Mouse (Mus musculus): ENCODE data around the gene Cox6b1. TPM values are rescaled to one million over a fixed set of nuclear protein-coding genes. Genes with fewer than 3 reads are reported as not detected.

Gene Cox6b1
- polyA plus RNA-seq, 1 experiment from 2014 or later = 961 TPM

GRCm38 (mm10) chr7:30599933-30600353 lies 26.0 kb downstream of the Cox6b1 start:
- Histone ChIP-seq H3K27ac (ENCODE audit: low read depth, low read length) (no peak overlapping the region), H3K4me3 (ENCODE audit: low read length) (no peak overlapping the region), H3K4me2 (replicated peaks; ENCODE audit: low read depth, low read length) (no peak overlapping the region), H3K9me3 (ENCODE audit: control insufficient read depth, low read length) (no peaks in the 10 kb centered on the region), H3K27me3 (ENCODE audit: control insufficient read depth, insufficient read depth, low read length) (no peaks in the 10 kb centered on the region), H3K36me3 (ENCODE audit: control insufficient read depth, insufficient read depth, low read length) (no peaks in the 10 kb centered on the region), H3K4me1 (ENCODE audit: control insufficient read depth, insufficient read depth, low read length) (0 out of 2 replicates have a peak, but pooled peaks cover 3% of the 10 kb centered on the region), H3K9ac (ENCODE audit: low read depth, low read length) (no peak overlapping the region)
- peak; percentile 95 for ATAC-seq (ENCODE audit: low FRiP score, low TSS enrichment)
- WGBS = 2% methylated on average over 16 of the region's 16 CpGs

- H3K4me2 ChIP-seq (replicated peaks; ENCODE audit: low read depth, low read length) = no peak within 1 kb of the TSS
- no peaks in the 10 kb centered on the region for H3K9me3 ChIP-seq (ENCODE audit: control insufficient read depth, low read length)
- no peak within 1 kb of the TSS for H3K4me3 ChIP-seq (ENCODE audit: low read length)
- no peak within 1 kb of the TSS for H3K27ac ChIP-seq (ENCODE audit: low read depth, low read length)
- no peak for ATAC-seq (ENCODE audit: low FRiP score, low TSS enrichment)
- H3K36me3 ChIP-seq (ENCODE audit: control insufficient read depth, insufficient read depth, low read length) = no peaks in the 10 kb centered on the region
- no peaks in the 10 kb centered on the region for H3K27me3 ChIP-seq (ENCODE audit: control insufficient read depth, insufficient read depth, low read length)
- 0 out of 2 replicates have a peak, but pooled peaks cover 2% of the 10 kb centered on the region for H3K4me1 ChIP-seq (ENCODE audit: control insufficient read depth, insufficient read depth, low read length)
- H3K9ac ChIP-seq (ENCODE audit: low read depth, low read length) = no peak within 1 kb of the TSS
- WGBS = 91% methylated on average over 12 of the region's 12 CpGs
Measured at GRCm38 (mm10) chr7:30598786-30599185, 27.2 kb downstream of the Cox6b1 start, which contains the start of gene Zbtb32. Gene Zbtb32 (minus strand): TSS chr7:30598909.

GRCm38 (mm10) chr7:30596811-30597210 lies 29.1 kb downstream of the Cox6b1 start:
- H3K4me2 ChIP-seq (replicated peaks; ENCODE audit: low read depth, low read length) = no peak overlapping the region
- WGBS = 79% methylated on average over 5 of the region's 5 CpGs
- no peak overlapping the region for H3K9ac ChIP-seq (ENCODE audit: low read depth, low read length)
- no peaks in the 10 kb centered on the region for H3K9me3 ChIP-seq (ENCODE audit: control insufficient read depth, low read length)
- no peaks in the 10 kb centered on the region for H3K4me1 ChIP-seq (ENCODE audit: control insufficient read depth, insufficient read depth, low read length)
- H3K27ac ChIP-seq (ENCODE audit: low read depth, low read length) = no peak overlapping the region
- H3K4me3 ChIP-seq (ENCODE audit: low read length) = no peak overlapping the region
- H3K36me3 ChIP-seq (ENCODE audit: control insufficient read depth, insufficient read depth, low read length) = no peaks in the 10 kb centered on the region
- no peak for ATAC-seq (ENCODE audit: low FRiP score, low TSS enrichment)
- H3K27me3 ChIP-seq (ENCODE audit: control insufficient read depth, insufficient read depth, low read length) = no peaks in the 10 kb centered on the region

GRCm38 (mm10) chr7:30596093-30596492 lies 29.9 kb downstream of the Cox6b1 start:
- Histone ChIP-seq H3K9me3 (ENCODE audit: control insufficient read depth, low read length) (no peaks in the 10 kb centered on the region), H3K4me2 (replicated peaks; ENCODE audit: low read depth, low read length) (no peak overlapping the region), H3K4me3 (ENCODE audit: low read length) (no peak overlapping the region), H3K36me3 (ENCODE audit: control insufficient read depth, insufficient read depth, low read length) (no peaks in the 10 kb centered on the region), H3K4me1 (ENCODE audit: control insufficient read depth, insufficient read depth, low read length) (no peaks in the 10 kb centered on the region), H3K27me3 (ENCODE audit: control insufficient read depth, insufficient read depth, low read length) (no peaks in the 10 kb centered on the region), H3K27ac (ENCODE audit: low read depth, low read length) (no peak overlapping the region), H3K9ac (ENCODE audit: low read depth, low read length) (no peak overlapping the region)
- no peak for ATAC-seq (ENCODE audit: low FRiP score, low TSS enrichment)
- WGBS = 84% methylated on average over 5 of the region's 5 CpGs

GRCm38 (mm10) chr7:30594510-30595024 lies 31.4 kb downstream of the Cox6b1 start:
- no peak for ATAC-seq (ENCODE audit: low FRiP score, low TSS enrichment)
- H3K4me1 ChIP-seq (ENCODE audit: control insufficient read depth, insufficient read depth, low read length) = peaks cover 3% of the 10 kb centered on the region; the same call in 1 of the 2 replicates
- no peak overlapping the region for H3K4me3 ChIP-seq (ENCODE audit: low read length)
- H3K36me3 ChIP-seq (ENCODE audit: control insufficient read depth, insufficient read depth, low read length) = no peaks in the 10 kb centered on the region
- no peaks in the 10 kb centered on the region for H3K27me3 ChIP-seq (ENCODE audit: control insufficient read depth, insufficient read depth, low read length)
- H3K9me3 ChIP-seq (ENCODE audit: control insufficient read depth, low read length) = no peaks in the 10 kb centered on the region
- no peak overlapping the region for H3K27ac ChIP-seq (ENCODE audit: low read depth, low read length)
- H3K9ac ChIP-seq (ENCODE audit: low read depth, low read length) = no peak overlapping the region
- no peak overlapping the region for H3K4me2 ChIP-seq (replicated peaks; ENCODE audit: low read depth, low read length)
- 59% methylated on average over 4 of the region's 4 CpGs for WGBS

- Histone ChIP-seq H3K4me3 (ENCODE audit: low read length) (no peak overlapping the region), H3K9me3 (ENCODE audit: control insufficient read depth, low read length) (no peaks in the 10 kb centered on the region), H3K9ac (ENCODE audit: low read depth, low read length) (no peak overlapping the region), H3K27ac (ENCODE audit: low read depth, low read length) (no peak overlapping the region), H3K27me3 (ENCODE audit: control insufficient read depth, insufficient read depth, low read length) (no peaks in the 10 kb centered on the region), H3K4me2 (replicated peaks; ENCODE audit: low read depth, low read length) (no peak overlapping the region), H3K36me3 (ENCODE audit: control insufficient read depth, insufficient read depth, low read length) (no peaks in the 10 kb centered on the region), H3K4me1 (ENCODE audit: control insufficient read depth, insufficient read depth, low read length) (peaks cover 3% of the 10 kb centered on the region; the same call in 1 of the 2 replicates)
- 76% methylated on average over 10 of the region's 10 CpGs for WGBS
- no peak for ATAC-seq (ENCODE audit: low FRiP score, low TSS enrichment)
Measured at GRCm38 (mm10) chr7:30593579-30594509, 32.1 kb downstream of the Cox6b1 start.

- Histone ChIP-seq H3K4me1 (ENCODE audit: control insufficient read depth, insufficient read depth, low read length) (peaks cover 3% of the 10 kb centered on the region; the same call in 1 of the 2 replicates), H3K4me3 (ENCODE audit: low read length) (no peak overlapping the region), H3K4me2 (replicated peaks; ENCODE audit: low read depth, low read length) (no peak overlapping the region), H3K9me3 (ENCODE audit: control insufficient read depth, low read length) (no peaks in the 10 kb centered on the region), H3K27ac (ENCODE audit: low read depth, low read length) (no peak overlapping the region), H3K36me3 (ENCODE audit: control insufficient read depth, insufficient read depth, low read length) (no peaks in the 10 kb centered on the region), H3K9ac (ENCODE audit: low read depth, low read length) (no peak overlapping the region), H3K27me3 (ENCODE audit: control insufficient read depth, insufficient read depth, low read length) (no peaks in the 10 kb centered on the region)
- no peak for ATAC-seq (ENCODE audit: low FRiP score, low TSS enrichment)
- 40% methylated on average over 5 of the region's 5 CpGs for WGBS
Measured at GRCm38 (mm10) chr7:30592772-30593423, 33.1 kb downstream of the Cox6b1 start.

- Histone ChIP-seq H3K9me3 (ENCODE audit: control insufficient read depth, low read length) (no peaks in the 10 kb centered on the region), H3K27ac (ENCODE audit: low read depth, low read length) (no peak overlapping the region), H3K27me3 (ENCODE audit: control insufficient read depth, insufficient read depth, low read length) (no peaks in the 10 kb centered on the region), H3K4me2 (replicated peaks; ENCODE audit: low read depth, low read length) (no peak overlapping the region), H3K36me3 (ENCODE audit: control insufficient read depth, insufficient read depth, low read length) (peaks cover 4% of the 10 kb centered on the region; the same call in 1 of the 2 replicates), H3K4me3 (ENCODE audit: low read length) (no peak overlapping the region), H3K4me1 (ENCODE audit: control insufficient read depth, insufficient read depth, low read length) (peaks cover 11% of the 10 kb centered on the region), H3K9ac (ENCODE audit: low read depth, low read length) (no peak overlapping the region)
- 63% methylated on average over 4 of the region's 4 CpGs for WGBS
- no peak for ATAC-seq (ENCODE audit: low FRiP score, low TSS enrichment)
Measured at GRCm38 (mm10) chr7:30591605-30591951, 34.4 kb downstream of the Cox6b1 start.
